Mouse (Mus musculus) midbrain, postnatal 0 days (tissue): ENCODE results near the gene Kcnk2. TPM values are rescaled to one million over a fixed set of nuclear protein-coding genes. Genes with fewer than 3 reads are reported as not detected.
"Not testable (repeated sequence)": the region's sequence is repeated elsewhere in the genome, so short reads cannot be mapped to it uniquely, and the experiment has no call there.

Source experiments
- ATAC-seq: fragments of 200-750 bp; cut with Nextera tagmentation; 2 replicates; pipeline ENCODE4 v1.8.0; 2017; ENCODE audit warnings: moderate number of reproducible peaks, mild to moderate bottlenecking, moderate TSS enrichment, moderate library complexity; ENCODE audit not compliant: low FRiP score
- DNase-seq: peaks from one replicate; pipeline ENCODE4 v3.0.0-alpha.2; 2015; ENCODE audit warnings: low spot score
- H3K27ac ChIP-seq: fragments of 300-500 bp; sonication (generic); 2 replicates; pipeline ENCODE4 v1.5.1; 2014; ENCODE audit warnings: low read depth, mild to moderate bottlenecking, low read length, mixed read lengths
- H3K27me3 ChIP-seq: fragments of 300-500 bp; sonication (generic); 2 replicates; pipeline ENCODE4 v1.6.1; 2014; ENCODE audit warnings: low read length, control low read depth, mixed read lengths; ENCODE audit not compliant: insufficient read depth
- H3K36me3 ChIP-seq: fragments of 300-500 bp; sonication (generic); 2 replicates; pipeline ENCODE4 v1.6.1; 2014; ENCODE audit warnings: low read length, control low read depth, mixed read lengths; ENCODE audit not compliant: insufficient read depth
- H3K4me1 ChIP-seq: fragments of 300-500 bp; sonication (generic); 2 replicates; pipeline ENCODE4 v1.6.1; 2014; ENCODE audit warnings: mild to moderate bottlenecking, control low read depth, antibody characterized with exemption, low read length, mixed read lengths; ENCODE audit not compliant: insufficient read depth
- H3K4me2 ChIP-seq: fragments of 300-500 bp; sonication (generic); 2 replicates; pipeline ENCODE4 v1.6.1; 2014; ENCODE audit warnings: low read depth, mild to moderate bottlenecking, low read length, mixed read lengths; ENCODE audit not compliant: poor library complexity, severe bottlenecking
- H3K4me3 ChIP-seq: fragments of 300-500 bp; sonication (generic); 2 replicates; pipeline ENCODE4 v1.5.1; 2014; ENCODE audit warnings: low read depth, mild to moderate bottlenecking, low read length, moderate library complexity
- H3K9ac ChIP-seq: fragments of 300-500 bp; sonication (generic); replicated peaks from 2 replicates; pipeline ENCODE4 v1.6.1; 2014; ENCODE audit warnings: mild to moderate bottlenecking, low read length, moderate library complexity, mixed read lengths; ENCODE audit not compliant: poor library complexity, severe bottlenecking
- H3K9me3 ChIP-seq: fragments of 300-500 bp; sonication (generic); 2 replicates; pipeline ENCODE4 v1.6.1; 2016; ENCODE audit warnings: low read length, control low read depth
- CTCF ChIP-seq: IDR thresholded peaks from 2 replicates; pipeline ENCODE4 v1.5.1; 2016; ENCODE audit warnings: antibody characterized with exemption, mild to moderate bottlenecking
- WGBS: fragments of 180-500 bp; shearing (Covaris S2); extraction: QIAGEN DNeasy Blood & Tissue Kit; methylation state at CpG from one replicate; pipeline ENCODE4 v1.1.7; 2014; 5-methylcytosine and 5-hydroxymethylcytosine counted together
- polyA plus RNA-seq: library from polyadenylated mRNA; unstranded; fragments of >200 nt; fragmentation: Nextera tagmentation; extraction: Ambion mirVana; gene quantifications from 2 replicates; pipeline ENCODE4 v1.2.1, GENCODE M21; 2015
- total RNA-seq: library from RNA; depleted of rRNA; stranded (reverse); fragments of >200 nt; gene quantifications from 2 replicates; pipeline ENCODE4 v1.2.3, GENCODE M21; 2014

The Kcnk2 gene
- total and polyA plus RNA-seq, 2 experiments from 2014 or later: 17.9 to 19.8 TPM

- Histone ChIP-seq H3K36me3 (peaks cover 6% of the 10 kb centered on the region; the same call in 1 of the 2 replicates), H3K4me2 (no peak overlapping the region), H3K9me3 (no peaks in the 10 kb centered on the region), H3K4me1 (no peaks in the 10 kb centered on the region), H3K4me3 (no peak overlapping the region), H3K9ac (no peak overlapping the region), H3K27me3 (no peaks in the 10 kb centered on the region), H3K27ac (no peak overlapping the region)
- no peak for DNase-seq
- ATAC-seq: no peak
- TF ChIP-seq CTCF: no peak
Measured at GRCm38 (mm10) chr1:189253631-189254030, 148.4 kb downstream of the Kcnk2 start.

GRCm38 (mm10) chr1:189253207-189253606, 148.9 kb downstream of the Kcnk2 start:
- no peak overlapping the region for H3K27ac ChIP-seq
- no peak overlapping the region for H3K4me2 ChIP-seq
- no peaks in the 10 kb centered on the region for H3K9me3 ChIP-seq
- no peaks in the 10 kb centered on the region for H3K27me3 ChIP-seq
- no peak overlapping the region for H3K4me3 ChIP-seq
- 66% methylated on average over 3 of the region's 3 CpGs for WGBS
- DNase-seq (peak; percentile 28), ATAC-seq (no peak)
- H3K36me3 ChIP-seq: peaks cover 6% of the 10 kb centered on the region; the same call in 1 of the 2 replicates
- no peaks in the 10 kb centered on the region for H3K4me1 ChIP-seq
- peak; percentile 68 for TF ChIP-seq CTCF
- H3K9ac ChIP-seq: no peak overlapping the region

- H3K36me3 ChIP-seq, H3K9me3 ChIP-seq, H3K27me3 ChIP-seq, H3K4me1 ChIP-seq, H3K27ac ChIP-seq, ATAC-seq, DNase-seq, H3K4me2 ChIP-seq, H3K4me3 ChIP-seq, H3K9ac ChIP-seq: not testable (repeated sequence)
- 95% methylated on average over 2 of the region's 2 CpGs for WGBS
Measured at GRCm38 (mm10) chr1:189243206-189243605, 158.9 kb downstream of the Kcnk2 start.

- TF ChIP-seq CTCF: no peak
- Histone ChIP-seq H3K9me3 (no peaks in the 10 kb centered on the region), H3K36me3 (no peaks in the 10 kb centered on the region), H3K4me3 (no peak overlapping the region), H3K27ac (no peak overlapping the region), H3K4me2 (no peak overlapping the region), H3K27me3 (no peaks in the 10 kb centered on the region), H3K9ac (no peak overlapping the region), H3K4me1 (no peaks in the 10 kb centered on the region)
- 65% methylated on average over 5 of the region's 5 CpGs for WGBS
- no peak for DNase-seq
- no peak for ATAC-seq
Measured at GRCm38 (mm10) chr1:189235261-189235660, 166.8 kb downstream of the Kcnk2 start.

- Histone ChIP-seq H3K9ac (no peak overlapping the region), H3K36me3 (no peaks in the 10 kb centered on the region), H3K4me1 (peaks cover 7% of the 10 kb centered on the region), H3K27ac (no peak overlapping the region), H3K27me3 (no peaks in the 10 kb centered on the region), H3K9me3 (no peaks in the 10 kb centered on the region), H3K4me3 (no peak overlapping the region), H3K4me2 (no peak overlapping the region)
- WGBS: 71% methylated on average over 6 of the region's 6 CpGs
- ATAC-seq (no peak), DNase-seq (no peak)
- TF ChIP-seq CTCF: no peak
Measured at GRCm38 (mm10) chr1:189232829-189233228, 169.2 kb downstream of the Kcnk2 start.

GRCm38 (mm10) chr1:189228222-189229084, 173.6 kb downstream of the Kcnk2 start:
- Histone ChIP-seq H3K9me3 (no peaks in the 10 kb centered on the region), H3K36me3 (no peaks in the 10 kb centered on the region), H3K4me2 (peak overlapping the region; percentile 26; the same call in 1 of the 2 replicates), H3K4me3 (no peak overlapping the region), H3K9ac (0 out of 2 replicates have a peak overlapping the region, but pooled peaks have one; percentile 8), H3K27ac (peak overlapping the region; percentile 67), H3K27me3 (no peaks in the 10 kb centered on the region), H3K4me1 (peaks cover 7% of the 10 kb centered on the region)
- ATAC-seq: no peak
- DNase-seq: no peak
- TF ChIP-seq CTCF: no peak
- 44% methylated on average over 19 of the region's 19 CpGs for WGBS
